Mouse (Mus musculus) cerebellum, postnatal 36 days (tissue): ENCODE results near the gene Jaml.
A peak's percentile ranks its signal among the peaks of the same experiment; 100 is the strongest.
"Not testable (repeated sequence)": the region's sequence is repeated elsewhere in the genome, so short reads cannot be mapped to it uniquely, and the experiment has no call there.

ENCODE experiments used
- DNase-seq, 2 experiments: peaks; one replicate each; pipeline ENCODE4 v3.0.0; 2021 to 2022; ENCODE audit warnings: mixed read lengths in 2 of 2

The Jaml gene

GRCm38 (mm10) chr9:45079011-45079410 lies at the start of gene Jaml:
Gene Jaml (plus strand): TSS chr9:45079183.
- no peak for DNase-seq

GRCm38 (mm10) chr9:45030341-45030740 lies 48.6 kb upstream of the Jaml start:
- DNase-seq, result no peak

- DNase-seq, result no peak
Measured at GRCm38 (mm10) chr9:45032261-45032660, 46.7 kb upstream of the Jaml start.

GRCm38 (mm10) chr9:45034526-45034925 lies 44.5 kb upstream of the Jaml start:
- no peak for DNase-seq

- not testable (repeated sequence) for DNase-seq
Measured at GRCm38 (mm10) chr9:45037803-45038202, 41.2 kb upstream of the Jaml start.

- no peak for DNase-seq
Measured at GRCm38 (mm10) chr9:45039499-45039898, 39.5 kb upstream of the Jaml start, which contains the start of gene Mpzl2. Gene Mpzl2 (plus strand): TSS chr9:45039799.

- no peak for DNase-seq
Measured at GRCm38 (mm10) chr9:45040066-45040845, 38.7 kb upstream of the Jaml start.

GRCm38 (mm10) chr9:45041131-45041838 lies 37.7 kb upstream of the Jaml start:
- no peak for DNase-seq

GRCm38 (mm10) chr9:45042056-45042720 lies 36.8 kb upstream of the Jaml start:
- no peak for DNase-seq

GRCm38 (mm10) chr9:45042947-45043346 lies 36.0 kb upstream of the Jaml start:
- no peak for DNase-seq

- DNase-seq, result no peak
Measured at GRCm38 (mm10) chr9:45046973-45047372, 32.0 kb upstream of the Jaml start.

- peak in 1 of 2 experiments; percentile 40 for DNase-seq
Measured at GRCm38 (mm10) chr9:45048511-45048910, 30.5 kb upstream of the Jaml start.

- DNase-seq, result no peak
Measured at GRCm38 (mm10) chr9:45049731-45050130, 29.3 kb upstream of the Jaml start.

GRCm38 (mm10) chr9:45050301-45050700 lies 28.7 kb upstream of the Jaml start:
- no peak for DNase-seq

GRCm38 (mm10) chr9:45055082-45055713 lies 23.8 kb upstream of the Jaml start, which contains the start of gene Mpzl3:
Gene Mpzl3 (plus strand): TSS chr9:45055186.
- peak; percentile 88 to 93 for DNase-seq

GRCm38 (mm10) chr9:45058304-45058940 lies 20.6 kb upstream of the Jaml start:
- no peak for DNase-seq

GRCm38 (mm10) chr9:45060151-45060550 lies 18.8 kb upstream of the Jaml start:
- peak in 1 of 2 experiments; percentile 20 for DNase-seq

GRCm38 (mm10) chr9:45062677-45063076 lies 16.3 kb upstream of the Jaml start:
- DNase-seq, result no peak

GRCm38 (mm10) chr9:45064421-45064820 lies 14.6 kb upstream of the Jaml start:
- DNase-seq, result no peak

GRCm38 (mm10) chr9:45066735-45067134 lies 12.2 kb upstream of the Jaml start:
- DNase-seq, result no peak

GRCm38 (mm10) chr9:45071800-45072199 lies 7.2 kb upstream of the Jaml start:
- no peak for DNase-seq

- no peak for DNase-seq
Measured at GRCm38 (mm10) chr9:45077859-45078258, 1.1 kb upstream of the Jaml start.
